Mouse (Mus musculus) WW6 (cell line): ENCODE measurements around the gene Gm11037.

ENCODE experiments used
- DNase-seq: peaks from one replicate; pipeline ENCODE4 v3.0.0-alpha.2; 2013; ENCODE audit warnings: low read depth, low spot score

The Gm11037 gene

GRCm38 (mm10) chr2:131179246-131179886 is 46.1 kb downstream of the Gm11037 start:
- DNase-seq: peak; percentile 63

GRCm38 (mm10) chr2:131179990-131180587 is 46.8 kb downstream of the Gm11037 start, which contains the start of gene Cenpb:
TSS of gene Cenpb (minus strand) at chr2:131180067.
- DNase-seq: peak; percentile 67
